Mouse (Mus musculus) heart, postnatal 0 days (tissue): ENCODE data around the gene Copg1.

Source experiments
- CTCF ChIP-seq: IDR thresholded peaks from 2 replicates; pipeline ENCODE4 v1.5.1; 2016; ENCODE audit warnings: antibody characterized with exemption, control low read depth, low read depth
- EP300 ChIP-seq: IDR thresholded peaks from 2 replicates; pipeline ENCODE4 v1.6.1; 2016; ENCODE audit warnings: antibody characterized with exemption, low read depth

DNA sequence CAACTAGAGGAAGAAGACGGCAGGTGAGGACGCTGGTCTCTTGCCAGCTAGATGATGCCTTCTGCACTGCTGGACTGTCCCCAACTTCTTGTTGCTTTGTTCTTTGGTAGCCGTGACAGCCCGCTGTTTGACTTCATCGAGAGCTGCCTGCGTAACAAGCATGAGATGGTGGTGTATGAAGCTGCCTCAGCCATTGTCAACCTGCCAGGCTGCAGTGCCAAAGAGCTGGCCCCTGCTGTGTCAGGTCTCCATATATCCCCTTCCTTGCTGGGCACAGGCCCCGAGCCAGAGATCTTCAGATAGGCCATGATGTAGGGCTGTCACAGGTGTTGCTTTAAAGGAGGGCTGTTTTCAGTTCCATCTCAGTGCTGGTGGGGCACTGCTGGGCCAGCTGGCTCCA, 6.3 kb downstream of the Copg1 start:
- TF ChIP-seq CTCF (no peak), EP300 (no peak)
